Mouse (Mus musculus) ES-E14 (cell line): ENCODE results near the gene 1700013G24Rik. TPM values are rescaled to one million over a fixed set of nuclear protein-coding genes. Genes with fewer than 3 reads are reported as not detected.
"Not testable (repeated sequence)": the region's sequence is repeated elsewhere in the genome, so short reads cannot be mapped to it uniquely, and the experiment has no call there.

Experiments used
- DNase-seq: peaks from one replicate; pipeline ENCODE4 v3.0.0-alpha.2; 2013; ENCODE audit warnings: low read depth, low spot score
- H3K27ac ChIP-seq: 2 replicates; pipeline ENCODE4 v1.5.1; 2012; ENCODE audit warnings: low read depth, mild to moderate bottlenecking, low read length, moderate library complexity, mixed read lengths; ENCODE audit not compliant: poor library complexity, insufficient read depth, severe bottlenecking
- H3K36me3 ChIP-seq: 2 replicates; pipeline ENCODE4 v1.6.1; 2012; ENCODE audit warnings: mild to moderate bottlenecking, low read length, moderate library complexity, mixed read lengths; ENCODE audit not compliant: control insufficient read depth, poor library complexity, insufficient read depth, severe bottlenecking
- H3K4me1 ChIP-seq, 2 experiments: fragments of 150-350 bp in 1 of 2; sonication (generic) in 1 of 2; 2 replicates each; pipeline ENCODE4 v1.6.1; 2012; ENCODE audit warnings: low read length in 2 of 2, mild to moderate bottlenecking in 1 of 2, mixed read lengths in 1 of 2; ENCODE audit not compliant: control insufficient read depth in 2 of 2, insufficient read depth in 2 of 2, poor library complexity in 1 of 2
- H3K4me3 ChIP-seq, 2 experiments: fragments of 150-350 bp in 1 of 2; sonication (generic) in 1 of 2; 2 replicates each; pipeline ENCODE4 v1.5.1; 2012; ENCODE audit warnings: low read length in 2 of 2, low read depth in 1 of 2, mild to moderate bottlenecking in 1 of 2, mixed read lengths in 1 of 2; ENCODE audit not compliant: insufficient read depth in 1 of 2, poor library complexity in 1 of 2, severe bottlenecking in 1 of 2
- H3K9ac ChIP-seq: 2 replicates; pipeline ENCODE4 v1.6.1; 2012; ENCODE audit warnings: low read depth, mild to moderate bottlenecking, low read length, mixed read lengths; ENCODE audit not compliant: poor library complexity, insufficient read depth, severe bottlenecking
- H3K9me3 ChIP-seq: fragments of 150-350 bp; sonication (generic); 2 replicates; pipeline ENCODE4 v1.6.1; 2012; ENCODE audit warnings: low read depth, mild to moderate bottlenecking, low read length; ENCODE audit not compliant: control insufficient read depth, insufficient read depth
- CHD2 ChIP-seq: IDR thresholded peaks from 2 replicates; pipeline ENCODE4 v1.6.1; 2014; ENCODE audit warnings: mild to moderate bottlenecking, low read depth, low read length, inconsistent platforms
- HCFC1 ChIP-seq: IDR thresholded peaks from 2 replicates; pipeline ENCODE4 v1.6.1; 2012; ENCODE audit warnings: low read length, inconsistent platforms, borderline replicate concordance; ENCODE audit not compliant: insufficient read depth
- MAFK ChIP-seq: IDR thresholded peaks from 2 replicates; pipeline ENCODE4 v1.6.1; 2014; ENCODE audit warnings: mild to moderate bottlenecking, low read depth, low read length, inconsistent platforms; ENCODE audit not compliant: insufficient read depth
- ZC3H11A ChIP-seq: IDR thresholded peaks from 2 replicates; pipeline ENCODE4 v1.6.1; 2012; ENCODE audit warnings: low read depth, mild to moderate bottlenecking, inconsistent platforms, low read length, borderline replicate concordance
- ZNF384 ChIP-seq: IDR thresholded peaks from 2 replicates; pipeline ENCODE4 v1.6.1; 2012; ENCODE audit warnings: low read depth, low read length, inconsistent platforms
- in situ Hi-C, 2 experiments: fragments of 600-800 bp; cut with MboI; formaldehyde crosslinking; loops; one replicate each; pipeline ENCODE4 v1.15.1; 2025; ENCODE audit warnings: low sequenced_read_pairs in 2 of 2, inconsistent platforms in 1 of 2; ENCODE audit not compliant: unreplicated experiment in 2 of 2
- total RNA-seq: library from RNA; depleted of rRNA; stranded (reverse); fragments of 300-350 nt; gene quantifications from 2 replicates; pipeline ENCODE4 v1.2.3, GENCODE M21; 2012; rRNA removed

Gene 1700013G24Rik
- total RNA-seq = not detected in 2 replicates

DNA sequence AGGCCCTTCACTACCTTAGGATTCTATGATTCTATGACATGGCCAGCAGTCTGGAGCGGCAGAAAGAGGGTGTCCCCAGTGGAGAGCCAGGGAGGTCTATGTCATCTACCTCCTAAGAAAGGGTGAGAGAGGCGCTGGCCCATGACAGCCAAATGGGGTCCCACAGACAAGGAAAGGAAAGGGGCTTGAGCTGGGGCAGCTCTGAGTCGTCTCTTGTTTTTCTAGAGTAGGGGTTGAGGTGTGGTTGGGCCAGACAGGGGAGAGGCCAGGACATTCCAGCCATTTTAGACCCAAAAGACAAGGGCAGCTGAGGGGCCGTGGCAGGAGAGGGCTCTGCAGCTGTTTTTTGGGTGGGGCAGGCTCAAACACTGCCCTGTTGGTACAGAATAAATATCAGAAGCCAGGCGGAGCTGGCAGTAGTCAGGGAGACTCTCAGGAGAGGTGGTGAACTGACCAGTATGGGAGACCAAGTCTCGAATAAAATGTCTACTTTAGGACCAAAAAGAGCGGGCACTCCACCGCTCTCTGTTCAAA, at the start of gene 1700013G24Rik:
Gene 1700013G24Rik (plus strand): TSS at position 51 of the 534 bp plus-strand sequence.
- Histone ChIP-seq H3K4me1 (peaks cover 7 to 32% of the 10 kb centered on the region in 2 experiments; a peak in 3 of 4 replicates), H3K9me3 (no peaks in the 10 kb centered on the region), H3K36me3 (no peaks in the 10 kb centered on the region), H3K9ac (no peak within 1 kb of the TSS), H3K4me3 (peak within 1 kb of the TSS in 1 of 2 experiments; percentile 22; a peak in 1 of 4 replicates), H3K27ac (no peak within 1 kb of the TSS)
- no peak for DNase-seq
- in situ Hi-C loops = no loop called here
- no peak for TF ChIP-seq MAFK
- TF ChIP-seq CHD2 = no peak

DNA sequence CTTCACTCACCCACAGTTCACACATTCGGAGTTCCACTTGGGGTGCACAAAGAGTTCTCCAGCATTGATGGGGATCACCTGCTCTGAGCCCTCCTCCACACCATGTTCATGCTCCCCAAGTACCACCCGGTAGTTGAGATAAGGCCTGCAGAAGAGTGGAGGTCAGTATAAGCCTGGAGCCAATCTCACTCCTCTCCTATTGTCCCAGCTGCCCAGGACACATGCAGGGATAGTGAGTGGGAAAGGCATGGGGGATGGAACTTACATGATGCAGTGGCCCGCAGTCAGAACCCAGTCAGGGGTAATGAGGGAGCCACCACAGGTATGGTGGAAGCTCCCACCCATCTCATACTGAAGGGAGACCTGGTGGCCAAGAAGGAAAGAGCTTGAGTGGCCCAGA, 47.5 kb upstream of the 1700013G24Rik start:
- Histone ChIP-seq H3K4me1 (no peaks in the 10 kb centered on the region), H3K9me3 (no peaks in the 10 kb centered on the region), H3K9ac (no peak overlapping the region), H3K27ac (no peak overlapping the region), H3K4me3 (no peak overlapping the region), H3K36me3 (no peaks in the 10 kb centered on the region)
- TF ChIP-seq ZNF384 (no peak), HCFC1 (no peak), MAFK (no peak), CHD2 (no peak), ZC3H11A (no peak)
- DNase-seq = no peak
- in situ Hi-C loops = no loop called here

DNA sequence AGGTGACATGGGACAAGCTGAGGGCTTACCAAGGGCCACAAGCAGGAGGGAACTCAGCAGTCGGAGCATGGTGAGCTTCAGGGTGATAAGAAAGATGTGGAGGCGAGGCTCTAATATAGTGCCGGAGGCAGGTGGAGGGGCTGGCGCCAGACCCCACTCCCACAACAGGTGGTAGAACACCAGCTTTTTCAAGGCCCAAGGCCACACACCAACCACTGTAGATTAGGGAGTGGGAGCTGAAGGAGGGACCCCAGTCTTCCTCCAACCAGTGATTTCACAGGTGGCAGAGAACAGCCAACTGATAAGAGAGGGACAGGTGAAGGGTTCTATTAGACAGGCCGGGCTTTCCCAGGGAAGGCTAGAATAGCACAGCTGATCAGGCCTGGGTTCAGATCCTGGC, 43.4 kb upstream of the 1700013G24Rik start, which contains the start of gene Cela3a:
Gene Cela3a (minus strand): TSS at position 101 of the 400 bp plus-strand sequence.
- H3K4me3 ChIP-seq = no peak within 1 kb of the TSS
- no peak for DNase-seq
- no peaks in the 10 kb centered on the region for H3K36me3 ChIP-seq
- no peak within 1 kb of the TSS for H3K9ac ChIP-seq
- H3K9me3 ChIP-seq = no peaks in the 10 kb centered on the region
- no peak within 1 kb of the TSS for H3K27ac ChIP-seq
- H3K4me1 ChIP-seq = no peaks in the 10 kb centered on the region
- no peak for TF ChIP-seq HCFC1
- no peak for TF ChIP-seq ZC3H11A
- no peak for TF ChIP-seq CHD2
- TF ChIP-seq ZNF384 = no peak
- no peak for TF ChIP-seq MAFK
- in situ Hi-C loops = no loop called here

DNA sequence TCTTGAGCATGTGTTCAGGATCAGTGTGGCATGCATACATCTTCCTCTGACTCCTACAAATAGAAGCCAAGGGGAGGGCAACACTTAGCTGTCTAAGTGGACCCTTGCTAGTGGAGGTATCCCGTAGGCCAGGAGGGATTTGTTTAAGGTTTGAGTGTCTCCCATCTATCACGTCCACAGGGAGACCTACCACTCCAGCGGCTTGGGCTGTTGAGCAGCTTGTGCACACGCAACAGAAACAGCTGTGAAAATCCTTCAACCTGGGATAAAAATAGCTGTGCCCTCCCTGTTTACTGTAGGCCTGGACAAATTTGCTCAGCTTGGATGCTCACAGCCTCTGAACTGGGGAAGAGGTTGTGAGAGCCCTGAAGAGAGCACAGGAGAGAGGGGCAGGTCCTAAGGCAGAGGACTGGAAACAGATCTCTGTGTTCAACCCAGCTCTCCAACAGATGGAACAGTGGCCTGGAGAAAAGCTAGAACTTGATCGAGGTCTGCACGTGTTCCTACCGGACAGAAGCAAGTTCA, 40.8 kb upstream of the 1700013G24Rik start:
- DNase-seq, in situ Hi-C loops, H3K36me3 ChIP-seq, H3K4me3 ChIP-seq, H3K4me1 ChIP-seq, H3K9ac ChIP-seq, H3K9me3 ChIP-seq, H3K27ac ChIP-seq: not testable (repeated sequence)

- H3K36me3 ChIP-seq = no peaks in the 10 kb centered on the region
- H3K27ac ChIP-seq = no peak overlapping the region
- TF ChIP-seq MAFK = no peak
- TF ChIP-seq ZNF384 = no peak
- no peak for TF ChIP-seq HCFC1
- no peak for TF ChIP-seq ZC3H11A
- TF ChIP-seq CHD2 = no peak
- no peak overlapping the region for H3K4me3 ChIP-seq
- H3K9me3 ChIP-seq = no peaks in the 10 kb centered on the region
- H3K9ac ChIP-seq = no peak overlapping the region
- no peak for DNase-seq
- in situ Hi-C loops = no loop called here
- peaks cover 0 to 9% of the 10 kb centered on the region in 2 experiments; a peak in 1 of 4 replicates for H3K4me1 ChIP-seq
Measured at GRCm38 (mm10) chr4:137414936-137415335, 38.1 kb upstream of the 1700013G24Rik start.
